Mouse (Mus musculus) embryonic facial prominence, embryonic 11.5 days (tissue): ENCODE measurements at regions not wholly inside any gene's neighbourhood (a gene's known extent, or its start where the extent isn't known, plus 50 kb on each side); places are given as distances from the start of the nearest gene placed in this dataset.

Source experiments
- ATAC-seq: fragments of 200-750 bp; cut with Nextera tagmentation; replicated peaks from 2 replicates; pipeline ENCODE4 v1.8.0; 2017; ENCODE audit warnings: low read depth; ENCODE audit not compliant: insufficient number of reproducible peaks, low FRiP score, low TSS enrichment
- DNase-seq: peaks from one replicate; pipeline ENCODE4 v3.0.0-alpha.2; 2015; ENCODE audit warnings: low spot score
- H3K27ac ChIP-seq: fragments of 300-500 bp; sonication (generic); replicated peaks from 2 replicates; pipeline ENCODE4 v1.5.1; 2014; ENCODE audit warnings: mild to moderate bottlenecking, low read depth, low read length, control low read depth
- H3K27me3 ChIP-seq: fragments of 300-500 bp; sonication (generic); 2 replicates; pipeline ENCODE4 v1.6.1; 2014; ENCODE audit warnings: mild to moderate bottlenecking, low read length, moderate library complexity, mixed read lengths; ENCODE audit not compliant: control insufficient read depth, insufficient read depth
- H3K36me3 ChIP-seq: fragments of 300-500 bp; sonication (generic); replicated peaks from 2 replicates; pipeline ENCODE4 v1.6.1; 2014; ENCODE audit warnings: low read depth, mild to moderate bottlenecking, low read length, moderate library complexity, mixed read lengths; ENCODE audit not compliant: control insufficient read depth, insufficient read depth
- H3K4me1 ChIP-seq: fragments of 300-500 bp; sonication (generic); 2 replicates; pipeline ENCODE4 v1.6.1; 2014; ENCODE audit warnings: low read length, mixed read lengths; ENCODE audit not compliant: control insufficient read depth, insufficient read depth
- H3K4me2 ChIP-seq: fragments of 300-500 bp; sonication (generic); 2 replicates; pipeline ENCODE4 v1.6.1; 2014; ENCODE audit warnings: low read depth, mild to moderate bottlenecking, control low read depth, low read length, moderate library complexity
- H3K4me3 ChIP-seq: fragments of 300-500 bp; sonication (generic); 2 replicates; pipeline ENCODE4 v1.5.1; 2014; ENCODE audit warnings: low read depth, low read length, control low read depth
- H3K9ac ChIP-seq: fragments of 300-500 bp; sonication (generic); replicated peaks from 2 replicates; pipeline ENCODE4 v1.6.1; 2014; ENCODE audit warnings: mild to moderate bottlenecking, control low read depth, low read length
- H3K9me3 ChIP-seq: fragments of 300-500 bp; sonication (generic); replicated peaks from 2 replicates; pipeline ENCODE4 v1.6.1; 2016; ENCODE audit warnings: mild to moderate bottlenecking, low read length, inconsistent platforms, mixed read lengths; ENCODE audit not compliant: control insufficient read depth
- WGBS: fragments of 180-500 bp; shearing (Covaris S2); extraction: QIAGEN DNeasy Blood & Tissue Kit; methylation state at CpG from one replicate; pipeline ENCODE4 v1.1.7; 2014; 5-methylcytosine and 5-hydroxymethylcytosine counted together

GRCm38 (mm10) chr2:136449265-136449664 lies 52.4 kb upstream of the Ankef1 start:
- WGBS = 9% methylated on average over 1 of the region's 1 CpGs
- Histone ChIP-seq H3K27ac (no peak overlapping the region), H3K9me3 (no peaks in the 10 kb centered on the region), H3K9ac (no peak overlapping the region), H3K4me3 (no peak overlapping the region), H3K4me1 (no peaks in the 10 kb centered on the region), H3K27me3 (no peaks in the 10 kb centered on the region), H3K36me3 (no peaks in the 10 kb centered on the region), H3K4me2 (no peak overlapping the region)
- ATAC-seq (no peak), DNase-seq (peak; percentile 7)
